Mouse (Mus musculus) c-Kit-positive CD71-positive TER-119-negative erythroid progenitor cells, embryonic 14.5 days (primary cell): ENCODE measurements at regions not wholly inside any gene's neighbourhood (a gene's known extent, or its start where the extent isn't known, plus 50 kb on each side); places are given as distances from the start of the nearest gene placed in this dataset.

ENCODE experiments used
- DNase-seq: peaks from one replicate; pipeline ENCODE4 v3.0.0-alpha.2; 2013; ENCODE audit warnings: low read depth

DNA sequence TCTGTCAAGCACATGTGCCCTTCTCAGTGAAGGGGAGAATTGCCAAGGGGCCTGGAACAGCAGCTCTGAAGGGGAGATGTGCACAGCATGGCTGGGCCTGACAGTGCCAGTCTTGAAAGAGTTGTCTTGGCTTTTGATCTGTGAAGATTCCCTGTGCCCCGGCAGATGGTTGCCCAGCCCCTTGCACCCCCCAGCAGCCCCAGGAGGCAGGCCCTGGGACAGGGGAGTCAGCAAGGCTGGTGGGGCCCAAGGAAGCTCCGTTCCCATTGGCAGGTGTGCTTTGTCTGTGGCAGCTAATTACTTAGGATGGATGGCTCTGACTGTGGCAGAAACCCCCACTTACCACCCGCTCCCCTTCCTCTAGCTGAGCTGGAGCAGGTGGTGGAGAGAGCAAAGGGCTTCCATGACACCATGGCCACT is 58.6 kb downstream of the Tspan17 start:
- no peak for DNase-seq

DNA sequence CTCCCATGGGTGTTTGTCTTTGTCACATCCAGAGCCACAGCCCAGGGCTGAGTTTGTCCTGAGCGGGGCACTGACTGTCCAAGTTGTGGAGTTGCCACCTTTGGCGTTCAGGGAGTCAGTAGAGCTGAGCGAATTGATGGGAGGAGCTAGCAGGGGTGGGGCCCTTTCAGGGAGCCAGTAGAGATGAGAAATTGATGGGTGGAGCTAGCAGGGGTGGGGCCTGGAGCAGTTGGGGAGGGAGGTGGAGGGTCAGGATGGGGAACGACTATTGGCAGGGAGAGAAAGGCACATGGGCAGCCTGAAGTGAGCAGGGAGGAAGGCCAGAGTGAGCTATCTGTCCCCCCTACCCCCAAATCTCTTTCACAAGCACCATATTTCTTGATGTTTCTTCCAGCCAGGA is 62.0 kb downstream of the Tspan17 start:
- DNase-seq: no peak

DNA sequence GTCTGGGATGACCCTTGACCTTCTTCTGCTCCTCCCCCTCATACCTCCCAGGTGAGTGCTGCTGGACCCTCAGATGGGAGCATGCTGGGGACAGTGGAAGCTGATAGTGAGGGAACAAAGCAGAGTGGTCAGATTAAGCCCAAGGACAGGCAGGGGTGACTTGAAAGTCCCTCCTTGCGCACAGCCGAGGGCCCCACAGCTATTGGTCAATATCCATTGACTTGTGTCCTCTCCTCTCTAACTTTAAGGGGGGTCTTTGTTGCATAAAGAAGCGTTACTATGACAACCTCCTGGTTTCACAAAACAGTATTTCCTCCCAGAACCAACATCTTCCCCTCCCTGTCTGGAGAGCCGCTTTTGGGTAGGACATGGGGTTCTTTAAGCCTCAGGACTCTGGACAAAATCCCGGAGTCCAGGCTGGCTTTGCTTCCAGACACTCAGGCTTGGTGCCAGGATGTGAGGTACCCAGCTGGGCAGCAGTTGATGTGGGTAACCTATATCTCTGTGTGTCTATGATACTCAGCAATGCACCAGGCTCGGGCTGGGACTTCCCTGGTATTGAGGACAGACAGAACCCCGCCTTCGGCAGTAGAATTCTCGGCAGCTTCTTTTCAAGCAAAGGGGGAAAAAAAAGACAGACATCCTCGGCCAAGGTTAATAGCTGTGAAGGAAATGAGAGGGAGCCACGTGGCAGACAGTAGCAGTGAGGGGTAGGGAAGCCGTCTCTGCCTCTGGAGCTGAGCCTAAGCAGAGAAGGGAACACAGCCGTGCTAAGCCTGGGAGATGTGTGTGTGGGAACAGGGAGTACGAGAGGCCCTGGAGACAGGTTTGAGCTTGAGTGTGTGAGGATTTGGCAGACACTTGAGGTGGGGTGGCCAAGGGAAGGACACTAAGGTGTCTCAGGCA is 66.4 kb downstream of the Tspan17 start:
- DNase-seq: no peak

- DNase-seq: no peak
Measured at GRCm38 (mm10) chr13:54862931-54863330, 73.8 kb downstream of the Tspan17 start.

GRCm38 (mm10) chr13:54864048-54864447 is 74.9 kb downstream of the Tspan17 start:
- DNase-seq: no peak

DNA sequence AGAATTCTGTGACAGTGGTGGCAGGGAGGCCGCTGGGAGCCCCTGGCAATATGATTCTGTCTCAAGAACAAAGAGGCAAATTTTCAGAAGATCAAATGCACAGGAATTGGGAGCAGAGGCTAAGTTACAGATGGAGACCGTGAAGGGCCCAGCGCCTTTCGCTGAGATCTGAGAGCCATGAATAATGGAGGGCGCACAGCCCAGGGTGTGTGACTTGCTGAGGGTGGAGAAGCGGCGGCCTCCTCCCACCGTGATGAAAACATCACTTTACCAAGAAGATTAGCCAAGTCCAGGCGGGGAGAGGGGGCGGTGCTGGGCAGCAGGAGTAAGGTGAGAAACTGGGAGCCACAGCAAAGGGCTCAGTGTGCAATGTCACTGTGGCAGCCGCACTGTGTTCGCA is 77.2 kb upstream of the Unc5a start:
- DNase-seq: no peak

GRCm38 (mm10) chr13:54873882-54874281 is 75.3 kb upstream of the Unc5a start:
- no peak for DNase-seq

DNA sequence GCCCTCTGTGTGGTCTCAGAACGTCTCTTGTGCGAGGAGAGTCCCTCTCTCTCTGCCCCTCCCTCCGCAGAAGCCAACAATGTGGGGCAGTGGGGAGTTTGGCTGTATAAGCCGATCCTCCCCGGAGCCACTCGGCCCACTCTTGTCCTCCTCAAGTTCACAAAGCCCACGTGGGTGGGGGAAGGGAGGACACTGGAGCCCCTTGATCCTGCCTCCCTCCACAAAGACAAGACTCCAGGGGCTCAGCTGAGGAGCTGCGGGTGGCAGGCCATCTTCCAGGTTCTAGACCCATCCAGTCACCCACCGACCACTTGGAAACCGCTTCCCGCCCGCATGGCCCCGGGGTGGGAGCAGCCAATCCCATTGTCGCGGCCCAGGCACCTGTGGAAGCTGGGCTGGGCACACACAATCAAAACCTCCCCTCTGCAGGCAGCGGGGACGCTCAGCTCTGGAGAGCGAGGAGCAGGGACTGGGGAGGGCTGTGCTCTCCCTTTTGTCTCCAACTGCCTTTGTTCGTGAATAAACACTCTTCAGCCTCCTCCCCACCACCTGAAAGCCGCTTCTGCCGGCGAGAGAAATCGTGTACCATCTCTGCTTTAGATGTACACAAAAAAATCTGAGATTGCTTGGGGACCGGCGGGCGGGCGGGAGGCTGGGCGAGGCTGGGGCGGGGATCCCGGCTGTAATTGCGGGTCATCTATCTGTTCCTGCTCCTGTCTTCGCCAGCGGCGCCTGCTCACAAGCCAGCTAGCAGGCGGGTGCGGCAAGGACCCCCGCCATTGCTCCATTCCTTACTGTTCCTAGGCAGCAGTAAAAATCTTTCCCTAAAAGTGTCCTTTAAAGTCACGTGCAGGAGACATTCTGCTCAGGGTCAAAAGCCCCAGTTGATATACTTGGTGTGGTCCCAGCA is 74.7 kb upstream of the Unc5a start:
- DNase-seq: no peak

GRCm38 (mm10) chr13:54876556-54876955 is 72.7 kb upstream of the Unc5a start:
- DNase-seq: peak; percentile 10

GRCm38 (mm10) chr13:54877656-54878055 is 71.6 kb upstream of the Unc5a start:
- DNase-seq: no peak

DNA sequence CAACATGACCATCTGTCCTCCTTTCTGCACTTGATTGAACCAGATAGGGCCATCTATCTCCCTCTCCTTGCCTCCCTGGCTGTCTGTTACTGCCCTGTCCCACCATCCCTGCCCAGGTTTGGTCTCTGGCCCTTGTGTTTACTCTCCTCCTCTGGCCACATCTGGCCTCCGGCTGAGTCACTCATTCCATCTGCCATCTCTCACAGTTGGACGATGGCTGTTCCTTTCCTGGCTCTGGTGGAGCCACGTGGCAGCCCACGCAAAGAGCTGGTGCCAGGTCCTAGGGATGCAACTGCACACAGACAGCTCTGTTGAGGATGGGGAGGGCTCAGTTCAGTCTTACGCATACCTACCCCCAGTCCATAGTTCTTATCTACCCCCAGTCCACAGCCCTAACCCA is 69.9 kb upstream of the Unc5a start:
- no peak for DNase-seq

GRCm38 (mm10) chr13:54880204-54880603 is 69.0 kb upstream of the Unc5a start:
- no peak for DNase-seq

DNA sequence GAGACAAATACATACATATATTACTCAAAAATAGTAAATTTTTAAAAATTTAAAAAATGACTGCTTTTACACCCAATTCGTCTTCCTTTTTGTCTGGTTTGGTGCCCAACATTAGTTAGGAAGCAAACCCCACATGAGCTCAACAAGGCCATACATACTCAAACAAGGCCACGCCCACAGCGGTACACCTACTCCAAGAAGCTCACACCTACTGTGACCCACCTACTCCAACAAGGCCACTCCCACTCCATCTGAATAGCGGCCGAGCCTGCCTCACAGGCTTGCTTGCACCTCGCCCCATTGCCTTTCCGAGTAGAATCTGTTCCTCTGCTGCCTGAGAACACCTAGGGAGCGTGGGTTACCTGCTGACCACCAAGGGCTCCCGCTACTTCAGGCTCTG is 66.4 kb upstream of the Unc5a start:
- no peak for DNase-seq

DNA sequence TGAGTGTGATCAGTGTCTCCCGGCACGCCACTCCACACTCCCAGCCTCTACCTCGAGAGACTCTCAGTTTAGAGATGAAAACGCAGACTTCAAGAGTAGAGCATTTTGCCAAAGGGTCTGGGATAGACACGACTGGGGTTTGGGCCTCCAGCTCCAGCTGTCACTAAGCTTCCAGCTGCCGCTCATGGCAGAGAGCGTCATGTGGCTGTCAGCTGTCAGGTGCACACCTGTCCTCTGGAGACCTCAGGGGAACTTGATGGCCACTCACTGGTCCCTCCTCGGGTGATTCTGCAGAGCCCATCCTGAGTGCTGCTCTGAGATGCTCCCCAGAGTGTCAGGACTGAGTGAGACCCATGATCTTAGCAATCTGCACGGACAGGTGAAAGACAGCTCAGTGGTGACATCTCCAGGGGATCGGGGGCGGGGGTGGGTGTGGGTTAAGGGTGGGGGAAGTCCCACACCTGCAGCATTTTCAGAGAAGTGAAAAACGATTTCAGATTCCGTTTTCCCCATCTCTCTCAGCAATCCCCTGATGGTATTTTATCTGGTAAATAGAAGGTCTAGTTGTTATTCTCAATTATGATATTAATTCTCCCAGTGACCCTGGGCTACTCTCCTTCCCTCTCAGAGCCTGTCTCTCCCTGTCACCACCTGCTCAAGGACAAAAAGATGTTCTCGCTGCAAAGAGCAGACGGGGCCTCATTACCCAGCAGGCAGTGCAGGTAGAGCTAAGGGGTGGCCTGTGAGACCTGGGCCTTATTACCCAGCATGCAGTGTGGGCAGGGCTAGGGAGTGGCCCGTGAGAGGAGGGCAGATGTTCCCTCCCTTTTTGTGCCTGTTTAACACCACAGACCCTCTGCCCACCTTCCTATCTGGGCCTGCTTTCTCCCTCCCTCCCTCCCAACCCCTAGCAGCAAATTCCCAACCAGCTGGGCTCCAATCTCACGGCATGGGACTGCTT is 65.2 kb upstream of the Unc5a start:
- no peak for DNase-seq

- no peak for DNase-seq
Measured at GRCm38 (mm10) chr13:54884709-54885460, 64.3 kb upstream of the Unc5a start.

DNA sequence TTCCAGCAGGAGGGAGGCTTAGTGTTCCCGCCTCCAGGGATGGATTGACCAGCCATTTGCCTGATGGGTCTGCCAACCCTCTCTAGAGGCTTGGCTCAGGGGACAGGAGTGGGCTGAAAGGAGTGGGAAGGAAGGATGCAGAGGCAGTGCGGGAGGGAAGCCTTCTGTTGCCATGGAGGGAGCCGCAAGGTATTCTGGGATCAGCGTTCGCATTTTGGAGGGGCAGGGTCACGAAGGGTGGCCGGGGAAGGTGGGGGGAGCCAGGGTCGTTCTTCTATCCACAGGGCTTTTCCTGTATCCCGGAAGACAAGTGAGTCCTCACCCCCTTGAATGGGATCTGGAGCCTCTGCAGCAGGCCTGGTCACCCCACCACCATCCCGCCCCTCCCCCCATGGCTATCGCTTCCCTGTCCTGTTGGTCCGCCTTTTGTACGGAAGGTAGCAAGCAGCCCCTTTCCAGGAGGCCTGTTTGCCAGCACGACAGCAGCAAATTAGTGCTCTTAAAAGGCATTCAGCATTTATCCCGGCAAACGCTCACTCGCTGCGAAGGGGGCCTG is 61.8 kb upstream of the Unc5a start:
- no peak for DNase-seq

DNA sequence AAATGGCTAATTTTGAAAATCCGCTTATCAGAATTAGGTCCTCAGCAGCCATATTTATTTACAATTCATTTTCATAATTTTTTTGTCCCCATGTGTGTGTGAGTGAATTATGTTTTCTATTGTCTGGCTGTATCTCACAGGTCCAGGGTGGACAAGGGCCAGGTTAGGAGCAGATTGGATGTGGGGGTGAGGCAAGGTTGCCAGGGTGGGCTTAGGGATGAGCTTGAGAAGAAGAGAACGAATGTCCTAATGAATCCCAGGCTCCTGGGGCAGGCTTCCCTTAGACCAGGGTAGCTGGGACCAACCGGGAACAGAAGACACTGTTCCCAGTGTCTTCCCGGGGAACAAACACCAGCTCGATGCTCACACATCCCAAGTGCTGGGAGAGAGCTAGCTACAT is 61.2 kb upstream of the Unc5a start:
- DNase-seq: no peak

- no peak for DNase-seq
Measured at GRCm38 (mm10) chr13:54889684-54890399, 59.4 kb upstream of the Unc5a start.

DNA sequence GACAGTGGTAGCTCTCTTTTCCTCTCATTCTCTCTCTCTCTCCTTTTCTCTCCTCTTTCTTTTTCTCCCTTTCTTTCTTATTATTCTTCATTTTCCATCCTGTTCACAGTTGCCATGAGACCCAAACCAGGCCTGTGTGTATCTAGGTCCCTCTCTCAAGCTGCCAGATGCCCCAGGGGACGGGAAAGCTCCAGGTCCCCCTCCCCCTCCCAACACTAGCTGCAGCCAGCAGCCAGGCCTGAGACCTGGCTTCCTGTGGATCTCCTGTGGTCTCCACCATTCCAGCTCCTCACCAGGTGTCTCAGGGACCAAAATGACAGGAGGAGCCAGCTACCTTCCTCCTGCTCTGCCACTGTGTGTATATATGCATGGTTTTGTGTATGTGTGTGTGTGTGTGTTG is 56.6 kb upstream of the Unc5a start:
- no peak for DNase-seq

DNA sequence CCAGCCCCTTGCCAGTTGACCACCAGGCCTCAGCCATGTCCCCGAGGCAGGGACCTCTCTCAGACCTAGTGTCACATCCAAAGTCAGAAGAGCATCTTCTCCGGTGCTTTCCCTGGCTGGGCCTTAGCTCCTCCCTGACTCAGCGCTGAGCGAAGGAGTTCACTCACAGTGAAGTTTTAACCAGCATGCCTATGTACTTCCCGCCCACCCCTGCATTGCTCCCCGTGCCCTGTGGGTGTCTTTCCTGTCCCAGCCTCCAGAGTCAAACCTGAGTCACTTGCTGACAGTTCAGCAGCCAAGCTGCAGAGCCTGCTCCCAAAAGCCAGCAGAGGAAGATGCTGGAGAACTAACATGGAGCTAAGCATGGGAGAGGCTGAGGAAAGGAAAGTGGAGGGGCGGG is 55.6 kb upstream of the Unc5a start:
- no peak for DNase-seq
